Mouse (Mus musculus) fibroblast of lung, adult 2 months (primary cell): Measurements from ENCODE around the gene Gla.

Source experiments
- DNase-seq: peaks from one replicate; pipeline ENCODE4 v3.0.0-alpha.2; 2011; ENCODE audit warnings: low read depth

Gene Gla

GRCm38 (mm10) chrX:134600659-134601379 is at the start of gene Gla, which contains the start of gene Hnrnph2:
Gla (minus strand) TSS chrX:134601125.
Hnrnph2 (plus strand) TSS chrX:134601179.
- DNase-seq = peak; percentile 94

- peak; percentile 40 for DNase-seq
These were observed 47.2 kb upstream of the Gla start for GRCm38 (mm10) chrX:134648031-134648692.

- no peak for DNase-seq
These were observed 46.5 kb upstream of the Gla start for GRCm38 (mm10) chrX:134647421-134647820.

- no peak for DNase-seq
These were observed 45.4 kb upstream of the Gla start for GRCm38 (mm10) chrX:134646338-134646737.

GRCm38 (mm10) chrX:134641000-134641760 is 40.3 kb upstream of the Gla start:
- DNase-seq = no peak

- no peak for DNase-seq
These were observed 34.9 kb upstream of the Gla start for GRCm38 (mm10) chrX:134635860-134636259.

- DNase-seq = no peak
These were observed 34.2 kb upstream of the Gla start for GRCm38 (mm10) chrX:134635111-134635510.

GRCm38 (mm10) chrX:134632710-134633109 is 31.8 kb upstream of the Gla start:
- DNase-seq = no peak

GRCm38 (mm10) chrX:134628200-134628599 is 27.3 kb upstream of the Gla start:
- DNase-seq = no peak

GRCm38 (mm10) chrX:134623350-134623749 is 22.4 kb upstream of the Gla start:
- no peak for DNase-seq

- no peak for DNase-seq
These were observed 20.8 kb upstream of the Gla start for GRCm38 (mm10) chrX:134621685-134622084.

- DNase-seq = no peak
These were observed 19.4 kb upstream of the Gla start for GRCm38 (mm10) chrX:134620254-134620865.

GRCm38 (mm10) chrX:134619695-134620094 is 18.8 kb upstream of the Gla start:
- DNase-seq = no peak

- DNase-seq = no peak
These were observed 13.4 kb upstream of the Gla start for GRCm38 (mm10) chrX:134614306-134614705.

- no peak for DNase-seq
These were observed 11.5 kb upstream of the Gla start for GRCm38 (mm10) chrX:134612285-134612959.

- DNase-seq = no peak
These were observed 10.1 kb upstream of the Gla start for GRCm38 (mm10) chrX:134610984-134611383.

- no peak for DNase-seq
These were observed 8.5 kb upstream of the Gla start for GRCm38 (mm10) chrX:134609472-134609871.

GRCm38 (mm10) chrX:134601380-134602120 is 625 bp upstream of the Gla start:
- no peak for DNase-seq

- DNase-seq = no peak
These were observed 881 bp downstream of the Gla start for GRCm38 (mm10) chrX:134599922-134600565.

GRCm38 (mm10) chrX:134589836-134590235 is 11.1 kb downstream of the Gla start:
- no peak for DNase-seq

- no peak for DNase-seq
These were observed 11.9 kb downstream of the Gla start for GRCm38 (mm10) chrX:134588997-134589396.
